Mouse (Mus musculus) megakaryocyte, adult 5-6 weeks (primary cell): Measurements from ENCODE around the gene Nat8f5. TPM values are rescaled to one million over a fixed set of nuclear protein-coding genes. Genes with fewer than 3 reads are reported as not detected.
"Not testable (repeated sequence)": the region's sequence is repeated elsewhere in the genome, so short reads cannot be mapped to it uniquely, and the experiment has no call there.

ENCODE experiments used
- ATAC-seq: 2 replicates; pipeline ENCODE4 v1.8.0; 2016; ENCODE audit warnings: mild to moderate bottlenecking, inconsistent platforms; ENCODE audit not compliant: poor library complexity, severe bottlenecking
- total RNA-seq, 2 experiments: library from RNA; stranded (forward) in 1 of 2; stranded (reverse) in 1 of 2; fragments of 153-499, 151-499 nt in 1 of 2; fragments of 221-1000, 200-1000 nt in 1 of 2; gene quantifications; 2 replicates each; pipeline versions ENCODE4 v1.2.3 to v1.2.4; 2015 to 2017

Nat8f5 gene
- total RNA-seq, 2 experiments from 2014 or later, result not detected

- ATAC-seq, result not testable (repeated sequence)
These were observed 16.1 kb upstream of the Nat8f5 start for GRCm38 (mm10) chr6:85836827-85837226.

GRCm38 (mm10) chr6:85836098-85836497 is 15.3 kb upstream of the Nat8f5 start:
- ATAC-seq, result not testable (repeated sequence)

GRCm38 (mm10) chr6:85835104-85835503 is 14.3 kb upstream of the Nat8f5 start:
- not testable (repeated sequence) for ATAC-seq

- not testable (repeated sequence) for ATAC-seq
These were observed 13.8 kb upstream of the Nat8f5 start for GRCm38 (mm10) chr6:85834504-85835100.

- ATAC-seq, result no peak
These were observed 11.1 kb upstream of the Nat8f5 start, which contains the start of gene Nat8 for GRCm38 (mm10) chr6:85831796-85832321. Nat8 (minus strand) TSS chr6:85832082.

GRCm38 (mm10) chr6:85829462-85829861 is 8.7 kb upstream of the Nat8f5 start:
- ATAC-seq, result no peak

GRCm38 (mm10) chr6:85825886-85826285 is 5.1 kb upstream of the Nat8f5 start:
- no peak for ATAC-seq

GRCm38 (mm10) chr6:85823382-85824090 is 2.8 kb upstream of the Nat8f5 start:
- ATAC-seq, result no peak

GRCm38 (mm10) chr6:85822286-85822685 is 1.5 kb upstream of the Nat8f5 start:
- ATAC-seq, result no peak

GRCm38 (mm10) chr6:85818338-85818737 is 2.4 kb downstream of the Nat8f5 start:
- ATAC-seq, result no peak

GRCm38 (mm10) chr6:85813339-85813738 is 7.4 kb downstream of the Nat8f5 start:
- no peak for ATAC-seq

- not testable (repeated sequence) for ATAC-seq
These were observed 9.7 kb downstream of the Nat8f5 start for GRCm38 (mm10) chr6:85810942-85811537.

- ATAC-seq, result not testable (repeated sequence)
These were observed 10.3 kb downstream of the Nat8f5 start for GRCm38 (mm10) chr6:85810514-85810913.

GRCm38 (mm10) chr6:85809784-85810183 is 11.0 kb downstream of the Nat8f5 start:
- ATAC-seq, result not testable (repeated sequence)

- ATAC-seq, result not testable (repeated sequence)
These were observed 17.6 kb downstream of the Nat8f5 start for GRCm38 (mm10) chr6:85803180-85803579.

Other genes starting within 250 kb of the Nat8f5 start
- gene Alms1, start 233.4 kb downstream of the Nat8f5 start, total RNA-seq (2015), result 14.0 and 14.2 TPM in 2 replicates
- gene Alms1, start 233.4 kb downstream of the Nat8f5 start, total RNA-seq (2017), result 11.4 and 12.1 TPM in 2 replicates
- gene Nat8f7, start 107.8 kb downstream of the Nat8f5 start, total RNA-seq (2015), result not detected in 2 replicates
- not detected in 2 replicates for gene Nat8f7, start 107.8 kb downstream of the Nat8f5 start, total RNA-seq (2017)
- not detected in 2 replicates for gene Nat8f3, start 55.2 kb downstream of the Nat8f5 start, total RNA-seq (2015)
- not detected in 2 replicates for gene Nat8f3, start 55.2 kb downstream of the Nat8f5 start, total RNA-seq (2017)
- gene Nat8f6, start within 50 bp of the Nat8f5 start, total RNA-seq (2015), result not detected in 2 replicates
- gene Nat8f6, start within 50 bp of the Nat8f5 start, total RNA-seq (2017), result not detected in 2 replicates
- gene Nat8, start 11.1 kb upstream of the Nat8f5 start, total RNA-seq (2015), result not detected in 2 replicates
- gene Nat8, start 11.1 kb upstream of the Nat8f5 start, total RNA-seq (2017), result not detected in 2 replicates
- gene Nat8f2, start 48.2 kb upstream of the Nat8f5 start, total RNA-seq (2015), result not detected in 2 replicates
- gene Nat8f2, start 48.2 kb upstream of the Nat8f5 start, total RNA-seq (2017), result not detected in 2 replicates
- 0.18 and 0.25 TPM in 2 replicates for gene Nat8f4, start 83.9 kb upstream of the Nat8f5 start, total RNA-seq (2015)
- gene Nat8f4, start 83.9 kb upstream of the Nat8f5 start, total RNA-seq (2017), result 0.44 and 0.49 TPM in 2 replicates
- gene Tprkb, start 90.9 kb upstream of the Nat8f5 start, total RNA-seq (2015), result 14.9 and 16.2 TPM in 2 replicates
- 30.8 and 32.9 TPM in 2 replicates for gene Tprkb, start 90.9 kb upstream of the Nat8f5 start, total RNA-seq (2017)
- gene Nat8f1, start 94.7 kb upstream of the Nat8f5 start, total RNA-seq (2015), result 3.2 and 3.4 TPM in 2 replicates
- gene Nat8f1, start 94.7 kb upstream of the Nat8f5 start, total RNA-seq (2017), result 1.5 and 2.4 TPM in 2 replicates
- gene Dusp11, start 140.7 kb upstream of the Nat8f5 start, total RNA-seq (2015), result 83.4 and 85.5 TPM in 2 replicates
- 50.3 and 64.2 TPM in 2 replicates for gene Dusp11, start 140.7 kb upstream of the Nat8f5 start, total RNA-seq (2017)
- gene Figla, start 195.2 kb upstream of the Nat8f5 start, total RNA-seq (2015), result not detected in 2 replicates
- not detected in 2 replicates for gene Figla, start 195.2 kb upstream of the Nat8f5 start, total RNA-seq (2017)
- 1.0 and 2.1 TPM in 2 replicates for gene Add2, start 207.7 kb upstream of the Nat8f5 start, total RNA-seq (2015)
- gene Add2, start 207.7 kb upstream of the Nat8f5 start, total RNA-seq (2017), result 2.4 and 3.1 TPM in 2 replicates